Mouse (Mus musculus) heart, adult 2 months (tissue): ENCODE measurements around the gene Rnf141. TPM values are rescaled to one million over a fixed set of nuclear protein-coding genes. Genes with fewer than 3 reads are reported as not detected.
A peak's percentile ranks its signal among the peaks of the same experiment; 100 is the strongest.

Experiments used
- DNase-seq, 2 experiments: peaks; one replicate each; pipeline ENCODE4 v3.0.0; 2021
- H3K27ac ChIP-seq: fragments of 200-600 bp; 2 replicates; pipeline ENCODE4 v1.8.1; 2022
- H3K27me3 ChIP-seq: fragments of 200-500 bp; 2 replicates; pipeline ENCODE4 v1.6.1; 2012; ENCODE audit warnings: mild to moderate bottlenecking, low read length, inconsistent platforms, mixed read lengths; ENCODE audit not compliant: control insufficient read depth, insufficient read depth
- H3K36me3 ChIP-seq: fragments of 200-500 bp; 2 replicates; pipeline ENCODE4 v1.6.1; 2012; ENCODE audit warnings: low read length, inconsistent platforms; ENCODE audit not compliant: control insufficient read depth, insufficient read depth
- H3K4me1 ChIP-seq: fragments of 200-500 bp; 2 replicates; pipeline ENCODE4 v1.6.1; 2011; ENCODE audit warnings: low read length; ENCODE audit not compliant: control insufficient read depth, insufficient read depth
- H3K4me3 ChIP-seq: fragments of 200-600 bp; 2 replicates; pipeline ENCODE4 v1.8.1; 2022
- H3K79me2 ChIP-seq: fragments of 200-500 bp; replicated peaks from 2 replicates; pipeline ENCODE4 v1.6.1; 2012; ENCODE audit warnings: mild to moderate bottlenecking, inconsistent platforms, low read length, moderate library complexity, mixed read lengths; ENCODE audit not compliant: control insufficient read depth, insufficient read depth
- H3K9ac ChIP-seq: fragments of 200-500 bp; 2 replicates; pipeline ENCODE4 v1.6.1; 2012; ENCODE audit warnings: low read depth, mild to moderate bottlenecking, control low read depth, inconsistent platforms, low read length, mixed read lengths
- CTCF ChIP-seq: fragments of 200-600 bp; IDR thresholded peaks from 2 replicates; pipeline ENCODE4 v1.8.1; 2022; ENCODE audit warnings: antibody characterized with exemption, mild to moderate bottlenecking, moderate library complexity
- EP300 ChIP-seq: fragments of 200-500 bp; IDR thresholded peaks from 2 replicates; pipeline ENCODE4 v1.6.1; 2011; ENCODE audit warnings: low read depth, low read length, control low read depth; ENCODE audit not compliant: insufficient read depth
- POLR2A ChIP-seq: fragments of 200-500 bp; IDR thresholded peaks from 2 replicates; pipeline ENCODE4 v1.6.1; 2011; ENCODE audit warnings: mild to moderate bottlenecking, low read depth, low read length, control low read depth; ENCODE audit not compliant: insufficient read depth
- WGBS: fragments of 180-500 bp; shearing (Covaris S2); methylation state at CpG from one replicate; pipeline ENCODE4 v1.1.7; 2018; 5-methylcytosine and 5-hydroxymethylcytosine counted together
- intact Hi-C: fragments of 180-260 bp; cut with DNase I; formaldehyde crosslinking; loops from one replicate; pipeline ENCODE4 v1.15.1; 2025
- polyA plus RNA-seq: library from polyadenylated mRNA; depleted of rRNA; stranded (reverse); fragments of >200 nt; gene quantifications from 2 replicates; pipeline ENCODE4 v1.2.3, GENCODE M21; 2012
- total RNA-seq, 2 experiments: library from RNA; stranded (reverse); gene quantifications; 2 replicates each; pipeline ENCODE4 v1.2.3; 2021

Rnf141 gene
- total and polyA plus RNA-seq, 3 experiments = 19.4 to 36.4 (median 33.2) TPM

GRCm38 (mm10) chr7:110768001-110768400 is 76.3 kb downstream of the Rnf141 start, which contains the start of gene Ampd3:
Gene Ampd3, plus strand, starts transcription at chr7:110768206.
- Histone ChIP-seq H3K79me2 (no peaks in the 10 kb centered on the region), H3K36me3 (peaks cover 4% of the 10 kb centered on the region), H3K27me3 (no peaks in the 10 kb centered on the region), H3K27ac (peak within 1 kb of the TSS; percentile 95), H3K4me1 (peaks cover 16% of the 10 kb centered on the region), H3K4me3 (peak within 1 kb of the TSS; percentile 61), H3K9ac (peak within 1 kb of the TSS; percentile 81)
- DNase-seq = peak; percentile 54 to 66
- intact Hi-C loops = loop anchor here (2.0 kb wide), 1 partner anchor 17 kb away; no protein-coding TSS in a partner anchor
- 19% methylated on average over 16 of the region's 16 CpGs for WGBS
- TF ChIP-seq CTCF (no peak), EP300 (0 out of 2 replicates have a peak, but pooled peaks have one; percentile 13), POLR2A (peak; percentile 59; the same call in 1 of the 2 replicates)

- no peaks in the 10 kb centered on the region for H3K36me3 ChIP-seq
- no peak overlapping the region for H3K4me3 ChIP-seq
- H3K27ac ChIP-seq = no peak overlapping the region
- no peaks in the 10 kb centered on the region for H3K4me1 ChIP-seq
- DNase-seq = no peak
- intact Hi-C loops = no loop called here
- WGBS = 82% methylated on average over 5 of the region's 5 CpGs
- TF ChIP-seq POLR2A = no peak
- TF ChIP-seq CTCF = no peak
- TF ChIP-seq EP300 = no peak
- H3K27me3 ChIP-seq = no peaks in the 10 kb centered on the region
- H3K79me2 ChIP-seq = no peaks in the 10 kb centered on the region
- no peak overlapping the region for H3K9ac ChIP-seq
These were observed 81.6 kb downstream of the Rnf141 start for GRCm38 (mm10) chr7:110762605-110763180.

DNA sequence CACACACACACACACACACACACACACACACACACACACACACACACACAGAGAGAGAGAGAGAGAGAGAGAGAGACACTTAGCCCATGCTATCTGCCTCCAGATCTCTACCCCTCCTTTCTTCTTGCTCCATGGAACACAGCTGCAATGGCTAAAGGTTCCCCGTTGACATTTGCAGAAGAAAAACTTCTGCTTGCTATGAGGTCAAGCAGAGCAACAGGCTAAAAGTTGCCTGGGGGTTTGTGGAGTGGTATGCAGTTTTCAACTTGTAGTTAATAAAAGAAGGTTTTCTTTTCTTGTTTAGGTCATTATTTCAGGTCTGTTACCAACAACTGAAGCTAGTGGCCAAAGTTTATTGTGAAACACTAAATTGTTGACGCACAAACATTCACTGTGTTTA is 87.8 kb downstream of the Rnf141 start:
- Histone ChIP-seq H3K4me3 (no peak overlapping the region), H3K27ac (no peak overlapping the region), H3K36me3 (no peaks in the 10 kb centered on the region), H3K4me1 (peaks cover 2% of the 10 kb centered on the region; the same call in 1 of the 2 replicates), H3K79me2 (no peaks in the 10 kb centered on the region), H3K9ac (no peak overlapping the region), H3K27me3 (no peaks in the 10 kb centered on the region)
- DNase-seq = no peak
- TF ChIP-seq EP300 (no peak), CTCF (no peak), POLR2A (no peak)
- intact Hi-C loops = no loop called here
- 76% methylated on average over 2 of the region's 2 CpGs for WGBS

GRCm38 (mm10) chr7:110753926-110754330 is 90.3 kb downstream of the Rnf141 start:
- H3K27me3 ChIP-seq = no peaks in the 10 kb centered on the region
- no peak overlapping the region for H3K4me3 ChIP-seq
- H3K36me3 ChIP-seq = no peaks in the 10 kb centered on the region
- H3K27ac ChIP-seq = no peak overlapping the region
- WGBS = 51% methylated on average over 5 of the region's 5 CpGs
- H3K4me1 ChIP-seq = peaks cover 2% of the 10 kb centered on the region; the same call in 1 of the 2 replicates
- no peaks in the 10 kb centered on the region for H3K79me2 ChIP-seq
- H3K9ac ChIP-seq = no peak overlapping the region
- DNase-seq = peak in 1 of 2 experiments; percentile 23
- no peak for TF ChIP-seq POLR2A
- TF ChIP-seq CTCF = no peak
- no peak for TF ChIP-seq EP300
- intact Hi-C loops = no loop called here

GRCm38 (mm10) chr7:110753310-110753709 is 90.9 kb downstream of the Rnf141 start:
- no peak for DNase-seq
- H3K36me3 ChIP-seq = no peaks in the 10 kb centered on the region
- no peak overlapping the region for H3K9ac ChIP-seq
- TF ChIP-seq POLR2A (no peak), EP300 (no peak), CTCF (no peak)
- intact Hi-C loops = no loop called here
- WGBS = 95% methylated on average over 1 of the region's 1 CpGs
- H3K27ac ChIP-seq = no peak overlapping the region
- H3K27me3 ChIP-seq = no peaks in the 10 kb centered on the region
- H3K4me1 ChIP-seq = peaks cover 2% of the 10 kb centered on the region; the same call in 1 of the 2 replicates
- H3K79me2 ChIP-seq = no peaks in the 10 kb centered on the region
- no peak overlapping the region for H3K4me3 ChIP-seq

DNA sequence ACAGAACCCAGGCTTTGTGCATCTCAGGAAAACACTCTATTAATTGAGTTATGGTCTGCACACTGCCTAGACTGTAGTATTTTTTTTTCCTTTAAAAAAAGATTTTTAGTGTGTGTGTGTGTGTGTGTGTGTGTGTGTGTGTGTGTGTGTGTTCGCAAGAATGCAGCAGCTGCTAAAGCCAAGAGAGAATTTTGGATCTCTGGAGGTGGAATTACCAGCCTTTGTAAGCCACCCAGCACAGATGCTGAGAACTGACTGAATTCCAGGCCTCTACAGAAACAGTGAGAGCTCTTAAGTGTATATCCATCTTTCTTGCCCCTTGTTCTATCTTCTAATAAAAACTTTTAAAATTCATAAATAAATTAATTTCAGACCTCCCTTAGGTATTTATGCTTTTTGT is 92.6 kb downstream of the Rnf141 start:
- 61% methylated on average over 1 of the region's 1 CpGs for WGBS
- Histone ChIP-seq H3K27me3 (no peaks in the 10 kb centered on the region), H3K4me3 (no peak overlapping the region), H3K27ac (no peak overlapping the region), H3K79me2 (no peaks in the 10 kb centered on the region), H3K4me1 (peaks cover 2% of the 10 kb centered on the region; the same call in 1 of the 2 replicates), H3K9ac (no peak overlapping the region), H3K36me3 (no peaks in the 10 kb centered on the region)
- TF ChIP-seq EP300 (no peak), CTCF (no peak), POLR2A (no peak)
- intact Hi-C loops = no loop called here
- no peak for DNase-seq
